Mouse (Mus musculus) C2C12 (cell line): ENCODE measurements at regions not wholly inside any gene's neighbourhood (a gene's known extent, or its start where the extent isn't known, plus 50 kb on each side); places are given as distances from the start of the nearest gene placed in this dataset.

ENCODE experiments used
- H3K27me3 ChIP-seq: one replicate; pipeline ENCODE4 v1.6.1; 2011; ENCODE audit not compliant: control insufficient read depth, insufficient read depth, insufficient read length
- H3K36me3 ChIP-seq: one replicate; pipeline ENCODE4 v1.6.1; 2011; ENCODE audit not compliant: control insufficient read depth, insufficient read depth
- H3K4me3 ChIP-seq: one replicate; pipeline ENCODE4 v1.5.1; 2011; ENCODE audit warnings: mild to moderate bottlenecking, control low read depth; ENCODE audit not compliant: poor library complexity, insufficient read depth, severe bottlenecking
- H3K79me2 ChIP-seq: one replicate; pipeline ENCODE4 v1.6.1; 2011; ENCODE audit not compliant: control insufficient read depth, insufficient read depth
- H3K79me3 ChIP-seq: one replicate; pipeline ENCODE4 v1.6.1; 2011; ENCODE audit warnings: low read depth, control low read depth
- H3ac ChIP-seq: one replicate; pipeline ENCODE3; 2011; ENCODE audit warnings: low read depth; ENCODE audit not compliant: control insufficient read depth, insufficient read length
- CEBPB ChIP-seq: IDR thresholded peaks from one replicate; pipeline ENCODE4 v1.6.1; 2011; ENCODE audit warnings: low read depth, mild to moderate bottlenecking, control low read depth, moderate library complexity
- CTCF ChIP-seq: IDR thresholded peaks from one replicate; pipeline ENCODE4 v1.5.1; 2011; ENCODE audit not compliant: control insufficient read depth, insufficient read depth, insufficient read length
- FOSL1 ChIP-seq: IDR thresholded peaks from one replicate; pipeline ENCODE4 v1.8.0; 2011; ENCODE audit warnings: mild to moderate bottlenecking, low read length; ENCODE audit not compliant: poor library complexity, insufficient read depth, severe bottlenecking
- MAX ChIP-seq: IDR thresholded peaks from one replicate; pipeline ENCODE4 v1.6.1; 2011; ENCODE audit warnings: mild to moderate bottlenecking, control low read depth
- MYOD1 ChIP-seq: IDR thresholded peaks from one replicate; pipeline ENCODE4 v1.6.1; 2011; ENCODE audit warnings: low read depth; ENCODE audit not compliant: control insufficient read depth, insufficient read length
- MYOG ChIP-seq: IDR thresholded peaks from one replicate; pipeline ENCODE4 v1.6.1; 2011; ENCODE audit not compliant: control insufficient read depth, insufficient read length; ENCODE audit errors: extremely low read depth
- USF1 ChIP-seq: IDR thresholded peaks from one replicate; pipeline ENCODE4 v1.6.1; 2011; ENCODE audit warnings: low read depth, mild to moderate bottlenecking, control low read depth, moderate library complexity

DNA sequence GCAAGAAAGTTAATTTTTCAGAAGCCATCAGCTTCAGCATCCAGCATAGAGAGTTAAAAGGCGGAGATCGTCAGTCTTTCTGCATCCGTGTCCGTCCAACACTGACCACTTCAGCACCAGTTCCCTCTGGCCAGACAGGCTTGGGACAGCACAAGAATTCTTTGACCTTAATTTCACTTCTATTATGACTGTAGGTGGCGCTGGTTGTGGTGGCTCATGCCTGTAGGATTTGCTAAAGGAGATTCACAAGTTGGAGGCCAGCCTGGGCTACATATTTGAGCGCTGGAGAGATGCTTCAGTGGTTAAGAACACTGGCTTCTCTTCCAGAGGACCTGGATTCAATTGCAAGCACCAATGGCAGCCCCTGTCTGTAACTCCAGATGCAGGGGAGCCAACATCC, 66.0 kb downstream of the Amer2 start:
- Histone ChIP-seq H3K4me3 (no peak overlapping the region), H3K27me3 (no peaks in the 10 kb centered on the region), H3K36me3 (no peaks in the 10 kb centered on the region), H3K79me3 (no peaks in the 10 kb centered on the region), H3K79me2 (no peaks in the 10 kb centered on the region), H3ac (no peak overlapping the region)
- TF ChIP-seq CEBPB = no peak
- TF ChIP-seq FOSL1 = no peak
- TF ChIP-seq USF1 = no peak
- TF ChIP-seq MAX = no peak
- TF ChIP-seq CTCF = no peak
- no peak for TF ChIP-seq MYOG
- no peak for TF ChIP-seq MYOD1

DNA sequence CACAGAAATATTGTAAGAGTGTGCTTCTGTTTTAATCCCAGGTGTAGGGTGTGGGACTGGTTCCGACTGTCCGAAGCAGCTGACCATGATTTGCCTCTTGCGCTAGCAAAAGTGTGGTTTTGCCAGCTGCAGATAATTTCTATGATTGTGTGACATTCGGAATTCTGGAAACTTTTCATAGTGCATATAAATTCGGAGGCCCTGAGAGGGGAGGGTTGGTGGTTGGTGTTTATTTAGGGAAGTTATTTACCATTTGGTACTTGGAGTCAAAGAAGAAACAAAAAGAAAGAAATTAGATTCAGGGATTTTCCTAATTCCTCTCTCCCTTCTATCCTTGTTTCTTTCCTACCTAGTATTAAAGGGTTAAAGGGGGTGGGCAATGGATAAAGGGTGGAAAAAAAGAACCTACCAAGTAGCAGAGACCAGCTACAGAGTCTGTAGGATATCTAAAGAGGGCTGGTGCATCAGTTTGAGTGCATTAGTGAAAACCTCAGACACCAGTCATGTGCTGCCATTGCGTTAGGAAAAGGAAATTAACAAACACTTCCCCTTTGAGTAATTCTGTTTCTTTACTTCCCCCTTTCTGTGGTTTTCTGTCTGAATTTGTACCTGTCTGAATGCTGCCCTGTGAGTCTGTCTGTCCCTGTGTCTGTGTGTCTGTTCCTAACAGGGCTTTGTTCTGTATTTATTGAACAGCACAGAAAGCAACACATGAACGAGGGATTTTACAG, 70.9 kb downstream of the Amer2 start:
- Histone ChIP-seq H3ac (no peak overlapping the region), H3K79me3 (no peaks in the 10 kb centered on the region), H3K36me3 (no peaks in the 10 kb centered on the region), H3K79me2 (no peaks in the 10 kb centered on the region), H3K27me3 (peaks cover 3% of the 10 kb centered on the region), H3K4me3 (no peak overlapping the region)
- TF ChIP-seq USF1 (no peak), MYOG (no peak), CEBPB (no peak), CTCF (no peak), MAX (no peak), MYOD1 (no peak), FOSL1 (no peak)

DNA sequence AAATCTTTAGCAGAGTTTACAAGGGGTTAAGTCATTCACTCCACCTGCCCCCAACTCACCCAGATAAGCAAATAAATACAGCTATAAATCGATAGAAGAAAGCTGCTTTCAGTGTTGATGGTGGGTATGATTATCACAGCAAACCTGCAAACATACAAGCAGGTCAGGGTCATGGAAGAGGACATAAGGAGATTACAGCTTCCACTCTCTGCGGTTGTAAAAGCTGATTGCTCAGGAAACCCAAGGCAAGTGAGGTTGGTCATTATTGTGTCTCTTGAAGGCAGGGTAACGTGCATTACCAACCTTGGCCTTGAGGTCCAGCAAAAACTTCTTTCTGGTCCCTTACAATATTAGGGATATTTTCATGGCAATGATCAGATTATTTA, 71.5 kb downstream of the Amer2 start:
- no peaks in the 10 kb centered on the region for H3K79me2 ChIP-seq
- H3K27me3 ChIP-seq = peaks cover 3% of the 10 kb centered on the region
- no peak overlapping the region for H3ac ChIP-seq
- no peaks in the 10 kb centered on the region for H3K36me3 ChIP-seq
- TF ChIP-seq CTCF (no peak), USF1 (no peak), FOSL1 (no peak), CEBPB (no peak), MYOG (no peak)
- no peak overlapping the region for H3K4me3 ChIP-seq
- H3K79me3 ChIP-seq = no peaks in the 10 kb centered on the region

DNA sequence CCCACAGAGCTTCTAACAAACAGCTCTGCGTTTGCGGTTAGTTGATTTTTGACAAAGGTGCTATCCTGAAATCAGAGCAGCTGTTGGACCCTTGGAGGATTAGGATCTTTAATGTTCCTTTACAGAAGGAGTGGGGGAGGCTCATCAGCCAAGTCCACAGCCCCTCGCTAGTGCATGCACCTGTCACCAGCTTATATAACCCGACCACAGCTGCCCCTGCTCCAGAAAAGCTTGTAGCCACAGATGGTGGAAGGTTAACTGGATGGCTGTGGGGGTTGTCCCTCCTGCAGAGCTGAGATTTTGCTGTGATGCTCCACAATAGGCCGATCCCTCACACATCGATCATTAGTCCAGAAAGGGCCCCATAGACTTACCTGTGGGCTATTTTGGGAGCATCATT, 73.0 kb downstream of the Amer2 start:
- H3K79me3 ChIP-seq = no peaks in the 10 kb centered on the region
- no peak overlapping the region for H3ac ChIP-seq
- no peak for TF ChIP-seq CTCF
- TF ChIP-seq MYOD1 = no peak
- TF ChIP-seq FOSL1 = no peak
- no peaks in the 10 kb centered on the region for H3K79me2 ChIP-seq
- no peaks in the 10 kb centered on the region for H3K36me3 ChIP-seq
- peaks cover 3% of the 10 kb centered on the region for H3K27me3 ChIP-seq
- no peak overlapping the region for H3K4me3 ChIP-seq

DNA sequence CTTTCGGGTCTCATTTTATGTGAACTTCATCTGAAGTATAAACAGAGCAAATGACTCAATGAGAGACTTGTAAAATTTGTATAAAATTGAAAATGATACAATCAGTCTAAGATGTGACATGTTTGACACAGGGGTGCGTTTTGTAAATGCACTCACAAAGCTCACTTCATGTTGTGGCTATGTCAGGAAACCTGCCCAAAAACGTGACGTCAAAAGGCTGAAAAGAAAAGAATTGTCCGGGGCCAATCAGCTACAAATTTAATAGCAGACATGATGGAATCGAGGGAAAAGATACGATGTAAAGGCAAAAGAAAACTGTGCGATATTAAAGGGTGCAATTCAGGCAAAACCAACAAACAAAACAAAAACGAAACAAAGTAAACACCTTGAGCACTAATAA, 78.2 kb downstream of the Amer2 start:
- TF ChIP-seq USF1 (no peak), MYOD1 (no peak), CTCF (no peak), CEBPB (no peak), FOSL1 (no peak), MAX (no peak), MYOG (no peak)
- peaks cover under 1% of the 10 kb centered on the region for H3K27me3 ChIP-seq
- no peaks in the 10 kb centered on the region for H3K79me3 ChIP-seq
- H3K79me2 ChIP-seq = no peaks in the 10 kb centered on the region
- no peak overlapping the region for H3ac ChIP-seq
- H3K4me3 ChIP-seq = no peak overlapping the region
- H3K36me3 ChIP-seq = no peaks in the 10 kb centered on the region

DNA sequence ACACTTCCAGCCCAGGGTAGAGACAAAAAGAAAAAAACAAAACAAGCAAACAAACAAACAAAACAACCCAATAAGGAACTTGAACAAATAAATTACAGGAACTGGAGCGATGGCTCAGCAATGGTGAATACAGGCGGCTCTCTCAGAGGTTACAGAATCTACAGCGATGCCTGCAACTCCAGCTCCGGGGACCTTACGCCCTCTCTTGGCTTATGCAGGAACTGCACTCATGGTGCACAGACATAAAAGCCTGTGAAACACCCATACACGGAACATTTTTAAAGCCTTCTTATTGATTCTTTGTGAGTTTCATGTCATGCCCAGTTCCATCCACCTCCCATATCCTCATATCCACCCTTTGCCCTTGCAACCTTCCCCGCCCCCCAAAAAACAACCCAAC, 78.6 kb downstream of the Amer2 start:
- Histone ChIP-seq H3K4me3 (no peak overlapping the region), H3K79me2 (no peaks in the 10 kb centered on the region), H3K27me3 (no peaks in the 10 kb centered on the region), H3K36me3 (no peaks in the 10 kb centered on the region), H3K79me3 (no peaks in the 10 kb centered on the region), H3ac (no peak overlapping the region)
- TF ChIP-seq CEBPB (no peak), MAX (no peak), FOSL1 (no peak), MYOG (no peak), USF1 (no peak), CTCF (no peak), MYOD1 (no peak)
